Mouse (Mus musculus) hindbrain, postnatal 0 days (tissue): ENCODE measurements at regions not wholly inside any gene's neighbourhood (a gene's known extent, or its start where the extent isn't known, plus 50 kb on each side); places are given as distances from the start of the nearest gene placed in this dataset.
A peak's percentile ranks its signal among the peaks of the same experiment; 100 is the strongest.

Experiments
- ATAC-seq: fragments of 200-750 bp; cut with Nextera tagmentation; 2 replicates; pipeline ENCODE4 v1.8.0; 2017; ENCODE audit warnings: mild to moderate bottlenecking, moderate TSS enrichment, moderate library complexity
- DNase-seq: peaks from one replicate; pipeline ENCODE4 v3.0.0-alpha.2; 2015; ENCODE audit warnings: low spot score
- H3K27ac ChIP-seq: fragments of 300-500 bp; sonication (generic); 2 replicates; pipeline ENCODE4 v1.5.1; 2014; ENCODE audit warnings: mild to moderate bottlenecking
- H3K27me3 ChIP-seq: fragments of 300-500 bp; sonication (generic); 2 replicates; pipeline ENCODE4 v1.6.1; 2014; ENCODE audit warnings: low read length, mixed read lengths; ENCODE audit not compliant: insufficient read depth
- H3K36me3 ChIP-seq: fragments of 300-500 bp; sonication (generic); 2 replicates; pipeline ENCODE4 v1.6.1; 2014; ENCODE audit warnings: low read length, mixed read lengths; ENCODE audit not compliant: insufficient read depth
- H3K4me1 ChIP-seq: fragments of 300-500 bp; sonication (generic); 2 replicates; pipeline ENCODE4 v1.6.1; 2014; ENCODE audit warnings: antibody characterized with exemption, low read length, mixed read lengths; ENCODE audit not compliant: insufficient read depth
- H3K4me2 ChIP-seq: fragments of 300-500 bp; sonication (generic); 2 replicates; pipeline ENCODE4 v1.6.1; 2014; ENCODE audit warnings: low read depth, mild to moderate bottlenecking, low read length, moderate library complexity, mixed read lengths
- H3K4me3 ChIP-seq: fragments of 300-500 bp; sonication (generic); 2 replicates; pipeline ENCODE4 v1.5.1; 2014; ENCODE audit warnings: low read length
- H3K9ac ChIP-seq: fragments of 300-500 bp; sonication (generic); replicated peaks from 2 replicates; pipeline ENCODE4 v1.6.1; 2014; ENCODE audit warnings: mild to moderate bottlenecking, low read length, moderate library complexity, mixed read lengths
- H3K9me3 ChIP-seq: fragments of 300-500 bp; sonication (generic); 2 replicates; pipeline ENCODE4 v1.6.1; 2016; ENCODE audit warnings: low read length, mixed read lengths
- CTCF ChIP-seq: IDR thresholded peaks from 2 replicates; pipeline ENCODE4 v1.5.1; 2016; ENCODE audit warnings: antibody characterized with exemption, control low read depth, low read depth
- WGBS: fragments of 180-500 bp; shearing (Covaris S2); extraction: QIAGEN DNeasy Blood & Tissue Kit; methylation state at CpG from one replicate; pipeline ENCODE4 v1.1.7; 2014; 5-methylcytosine and 5-hydroxymethylcytosine counted together

DNA sequence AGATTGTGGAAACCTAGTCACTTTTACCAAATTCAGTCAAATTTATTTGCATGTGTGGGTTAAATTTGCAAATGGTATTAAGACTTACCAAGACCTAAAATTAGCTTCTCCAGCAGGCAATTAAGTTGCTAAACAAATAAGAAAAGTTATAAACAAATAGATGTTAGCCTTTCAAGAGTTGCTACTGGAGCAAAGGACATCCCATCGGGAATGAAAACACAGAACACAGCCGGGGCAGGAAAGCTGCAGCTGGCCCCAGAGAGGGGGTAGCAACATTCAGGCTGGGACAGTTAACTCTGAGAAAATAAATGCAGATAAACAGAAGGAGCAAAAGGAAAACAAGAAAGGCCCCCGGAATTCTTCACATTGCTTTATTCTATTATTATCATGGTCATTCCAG, 57.3 kb upstream of the Ptgfr start:
- H3K9ac ChIP-seq, result no peak overlapping the region
- no peaks in the 10 kb centered on the region for H3K27me3 ChIP-seq
- H3K27ac ChIP-seq, result no peak overlapping the region
- 56% methylated on average over 3 of the region's 3 CpGs for WGBS
- no peaks in the 10 kb centered on the region for H3K36me3 ChIP-seq
- no peaks in the 10 kb centered on the region for H3K4me1 ChIP-seq
- no peak overlapping the region for H3K4me2 ChIP-seq
- no peak for TF ChIP-seq CTCF
- H3K9me3 ChIP-seq, result no peaks in the 10 kb centered on the region
- no peak overlapping the region for H3K4me3 ChIP-seq
- no peak for ATAC-seq
- DNase-seq, result no peak

DNA sequence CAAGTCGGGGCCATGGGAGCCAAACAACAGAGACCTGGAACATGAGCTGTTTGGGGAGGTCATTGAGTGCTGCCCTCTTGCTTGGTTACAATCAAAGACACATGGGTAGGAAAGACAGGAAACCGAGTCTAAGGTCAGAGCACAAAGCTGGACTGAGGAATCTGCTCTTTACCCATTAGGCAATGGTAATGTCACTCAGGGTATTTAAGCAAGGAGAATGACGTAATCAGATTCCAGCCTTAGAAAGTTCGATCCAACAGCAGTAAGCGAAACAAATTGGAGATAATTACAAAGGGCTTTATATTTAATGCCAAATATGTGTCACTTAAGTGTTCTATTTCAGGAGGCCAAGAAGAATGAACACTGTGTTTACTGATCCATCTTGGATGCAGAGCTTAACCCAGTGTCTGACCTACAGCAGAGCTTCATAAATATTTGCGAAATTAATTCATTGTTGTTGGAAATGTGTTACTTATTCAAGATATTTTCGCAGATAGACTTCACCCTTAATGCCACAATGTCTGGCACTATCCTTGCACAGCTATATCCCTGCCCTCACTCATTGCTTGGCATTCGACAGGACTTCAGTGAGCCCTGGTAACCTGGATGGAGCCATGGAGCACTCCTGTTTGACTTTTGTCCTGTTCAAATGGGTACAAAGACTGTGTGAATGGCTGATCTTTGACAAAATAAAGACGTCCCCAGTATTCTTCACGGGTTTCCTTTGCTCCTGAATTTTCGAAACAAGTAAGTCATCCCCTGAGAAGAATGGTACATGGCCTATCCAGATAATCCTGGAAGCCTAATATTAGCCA, 56.2 kb upstream of the Ptgfr start:
- H3K9ac ChIP-seq, result no peak overlapping the region
- no peaks in the 10 kb centered on the region for H3K36me3 ChIP-seq
- H3K4me1 ChIP-seq, result no peaks in the 10 kb centered on the region
- no peak for TF ChIP-seq CTCF
- H3K27me3 ChIP-seq, result no peaks in the 10 kb centered on the region
- DNase-seq (no peak), ATAC-seq (peak; percentile 58; the same call in 1 of the 2 replicates)
- 50% methylated on average over 11 of the region's 11 CpGs for WGBS
- H3K9me3 ChIP-seq, result no peaks in the 10 kb centered on the region
- H3K4me3 ChIP-seq, result no peak overlapping the region
- H3K4me2 ChIP-seq, result no peak overlapping the region
- no peak overlapping the region for H3K27ac ChIP-seq

DNA sequence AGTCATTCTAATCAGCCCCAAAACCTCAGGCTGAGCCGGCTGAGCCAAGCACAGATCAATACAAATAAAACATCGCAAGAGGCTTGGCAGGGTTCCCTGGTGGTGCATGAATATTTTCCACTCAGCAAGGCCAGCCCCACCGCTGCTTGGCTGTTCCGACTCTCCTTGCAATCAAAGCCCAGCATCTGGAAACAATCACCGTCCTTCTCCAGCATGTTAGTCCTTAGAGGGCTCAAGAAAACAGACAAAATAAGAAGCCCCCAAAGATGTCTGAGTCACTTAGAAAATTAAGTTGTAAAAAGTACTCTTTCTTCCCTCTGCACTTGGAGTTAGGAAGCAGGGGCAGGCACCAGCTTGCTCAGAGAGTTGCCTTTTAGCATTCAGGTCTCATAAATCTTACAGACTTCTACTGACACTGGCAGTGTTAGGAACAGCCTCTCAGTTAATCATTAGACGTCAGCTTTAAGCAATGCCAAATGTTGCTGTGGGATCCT, 54.4 kb upstream of the Ptgfr start:
- Histone ChIP-seq H3K9me3 (no peaks in the 10 kb centered on the region), H3K4me1 (no peaks in the 10 kb centered on the region), H3K27ac (peak overlapping the region; percentile 45; the same call in 1 of the 2 replicates), H3K9ac (no peak overlapping the region), H3K4me2 (no peak overlapping the region), H3K27me3 (no peaks in the 10 kb centered on the region), H3K4me3 (no peak overlapping the region), H3K36me3 (no peaks in the 10 kb centered on the region)
- peak; percentile 66 for DNase-seq
- ATAC-seq, result peak; percentile 74
- TF ChIP-seq CTCF, result no peak
- WGBS, result 12% methylated on average over 6 of the region's 6 CpGs

DNA sequence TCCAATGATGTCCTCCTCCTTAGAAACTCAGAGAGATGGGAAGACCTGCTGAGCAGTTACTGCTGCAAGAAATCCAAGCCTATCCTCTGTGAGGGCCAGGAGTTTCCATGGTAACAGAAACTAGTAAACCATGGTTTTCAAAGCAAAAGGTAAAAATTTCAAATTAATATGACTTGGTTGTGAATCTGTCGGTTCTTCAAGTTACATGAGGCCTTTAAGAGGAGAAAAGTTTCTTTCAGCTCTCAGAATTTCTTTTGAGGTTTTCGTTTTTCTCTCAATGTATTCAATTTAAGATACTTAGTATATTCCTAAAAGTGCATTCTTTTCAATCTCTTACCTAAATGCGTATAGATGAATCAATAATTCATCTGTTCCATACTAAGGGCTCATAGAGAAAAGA, 53.9 kb upstream of the Ptgfr start:
- Histone ChIP-seq H3K27me3 (no peaks in the 10 kb centered on the region), H3K4me2 (no peak overlapping the region), H3K27ac (no peak overlapping the region), H3K4me1 (no peaks in the 10 kb centered on the region), H3K9ac (no peak overlapping the region), H3K4me3 (no peak overlapping the region), H3K36me3 (no peaks in the 10 kb centered on the region), H3K9me3 (no peaks in the 10 kb centered on the region)
- TF ChIP-seq CTCF, result no peak
- 57% methylated on average over 3 of the region's 3 CpGs for WGBS
- ATAC-seq, result no peak
- DNase-seq, result peak; percentile 34

DNA sequence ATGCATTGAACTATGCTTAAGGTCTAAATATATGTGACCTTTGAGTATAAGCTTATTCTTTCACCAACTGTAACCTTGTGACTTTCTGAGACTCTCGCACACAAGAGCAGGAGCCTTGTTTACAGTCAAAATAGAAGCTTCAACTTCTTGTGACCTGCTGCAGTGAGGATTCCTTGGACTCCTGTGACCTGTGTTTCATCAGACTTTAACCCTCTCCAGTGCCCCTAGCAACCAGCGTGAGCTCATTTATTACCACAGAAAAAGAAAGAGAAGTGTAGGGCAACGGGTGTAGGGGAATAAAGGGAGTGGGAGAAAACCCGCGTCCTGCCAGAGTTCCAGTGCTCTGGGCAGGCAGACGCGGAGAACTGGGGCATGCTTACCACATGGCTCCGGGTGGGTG, 52.3 kb upstream of the Ptgfr start:
- ATAC-seq (no peak), DNase-seq (no peak)
- WGBS, result 48% methylated on average over 8 of the region's 8 CpGs

More for the DNA sequence above, 52.3 kb upstream of the Ptgfr start:
- Histone ChIP-seq H3K9me3 (no peaks in the 10 kb centered on the region), H3K36me3 (no peaks in the 10 kb centered on the region), H3K4me2 (no peak overlapping the region), H3K4me1 (no peaks in the 10 kb centered on the region), H3K4me3 (no peak overlapping the region), H3K27me3 (no peaks in the 10 kb centered on the region), H3K27ac (no peak overlapping the region), H3K9ac (no peak overlapping the region)
- no peak for TF ChIP-seq CTCF
